Mouse (Mus musculus): Measurements from ENCODE around the gene Nfatc3.

GRCm38 (mm10) chr8:106159876-106160275 lies 101.2 kb downstream of the Nfatc3 start:
- TF ChIP-seq CTCF (IDR thresholded peaks at IDR 0.05; ENCODE audit: low read depth) (no peak), EP300 (IDR thresholded peaks at IDR 0.05; ENCODE audit: low read depth) (no peak)

Data from liver, embryonic 14.5 days (tissue).